Comparison of ENCODE assay signal across 30 mouse cellular contexts in the genomic region with DNA sequence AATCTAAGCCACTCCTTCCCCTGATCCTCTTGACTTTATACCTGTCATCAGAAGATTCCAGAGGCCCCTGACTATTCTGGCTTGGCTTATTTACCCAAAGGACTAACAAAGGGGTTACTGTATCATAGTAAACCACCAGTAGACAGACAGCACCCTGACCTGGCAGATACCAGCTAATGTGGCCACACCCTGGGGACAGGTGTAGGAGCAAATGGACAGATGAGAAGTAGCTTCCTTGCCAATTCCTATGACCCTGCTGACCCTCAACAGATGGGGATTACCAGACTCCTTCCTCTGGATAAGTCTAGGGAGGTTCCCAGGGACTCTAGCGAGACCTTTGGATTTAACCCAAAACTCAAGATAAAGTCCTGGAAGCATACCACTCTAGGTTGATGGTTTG.
"Had no signal": no experiment of that assay in that cellular context is flagged by ENCODE, and none has a peak within 500 bp of the region (broad histone marks: within the 10 kb centered on the region; RNA-seq: fewer than 3 reads in every experiment).

No protein-coding gene starts in this region.

- DNase-seq: heart, postnatal 10 days; heart, postnatal 14 days; heart, postnatal 36 days; heart, postnatal 4 days; kidney, adult 11 months; kidney, adult 18-20 months; kidney, adult 2 months; kidney, adult 8-10 months; kidney, adult 9 months; kidney, postnatal 10 days; kidney, postnatal 14 days; kidney, postnatal 25 days; kidney, postnatal 36 days; kidney, postnatal 4 days; layer of hippocampus, adult 9-11 months; layer of hippocampus, postnatal 36 days had no signal

- H3K4me3 ChIP-seq: heart, embryonic 10.5 days; heart, embryonic 12.5 days; heart, embryonic 13.5 days; heart, embryonic 15.5 days; hindbrain, embryonic 10.5 days; hindbrain, embryonic 12.5 days; hindbrain, embryonic 13.5 days; hindbrain, embryonic 15.5 days; intestine, embryonic 15.5 days; kidney, embryonic 15.5 days; layer of hippocampus, adult 2 months; left cerebral cortex, adult 2 months had no signal

- H3K27me3 ChIP-seq: heart, embryonic 12.5 days; heart, embryonic 13.5 days; heart, embryonic 15.5 days; hindbrain, embryonic 12.5 days; hindbrain, embryonic 13.5 days; hindbrain, embryonic 15.5 days; intestine, embryonic 15.5 days; kidney, embryonic 15.5 days had no signal

- H3K36me3 ChIP-seq: hindbrain, embryonic 15.5 days had no signal

- H3K4me2 ChIP-seq: heart, embryonic 11.5 days; heart, embryonic 12.5 days; heart, embryonic 13.5 days; heart, embryonic 15.5 days; hindbrain, embryonic 12.5 days; hindbrain, embryonic 13.5 days; hindbrain, embryonic 14.5 days; hindbrain, embryonic 15.5 days; intestine, embryonic 15.5 days; kidney, embryonic 15.5 days had no signal
